Mouse (Mus musculus) fibroblast of lung, adult 2 months (primary cell): ENCODE data around the gene Dnah7a.
A peak's percentile ranks its signal among the peaks of the same experiment; 100 is the strongest.
"Not testable (repeated sequence)": the region's sequence is repeated elsewhere in the genome, so short reads cannot be mapped to it uniquely, and the experiment has no call there.

ENCODE experiments used
- DNase-seq: peaks from one replicate; pipeline ENCODE4 v3.0.0-alpha.2; 2011; ENCODE audit warnings: low read depth

Gene Dnah7a

GRCm38 (mm10) chr1:53706431-53707361 is at the start of gene Dnah7a:
Dnah7a (minus strand) TSS chr1:53706784.
- DNase-seq, result no peak

- DNase-seq, result not testable (repeated sequence)
Observed at GRCm38 (mm10) chr1:53753501-53753900, 46.9 kb upstream of the Dnah7a start.

- no peak for DNase-seq
Observed at GRCm38 (mm10) chr1:53751144-53751543, 44.6 kb upstream of the Dnah7a start.

- not testable (repeated sequence) for DNase-seq
Observed at GRCm38 (mm10) chr1:53750697-53751096, 44.1 kb upstream of the Dnah7a start.

GRCm38 (mm10) chr1:53749881-53750385 is 43.3 kb upstream of the Dnah7a start:
- DNase-seq, result not testable (repeated sequence)

GRCm38 (mm10) chr1:53748571-53748970 is 42.0 kb upstream of the Dnah7a start:
- no peak for DNase-seq

GRCm38 (mm10) chr1:53746001-53746400 is 39.4 kb upstream of the Dnah7a start:
- DNase-seq, result no peak

- DNase-seq, result no peak
Observed at GRCm38 (mm10) chr1:53741742-53742458, 35.3 kb upstream of the Dnah7a start.

- DNase-seq, result no peak
Observed at GRCm38 (mm10) chr1:53740777-53741336, 34.3 kb upstream of the Dnah7a start.

GRCm38 (mm10) chr1:53740077-53740776 is 33.6 kb upstream of the Dnah7a start:
- not testable (repeated sequence) for DNase-seq

- DNase-seq, result no peak
Observed at GRCm38 (mm10) chr1:53736583-53736982, 30.0 kb upstream of the Dnah7a start.

GRCm38 (mm10) chr1:53728489-53729225 is 22.1 kb upstream of the Dnah7a start:
- no peak for DNase-seq

- no peak for DNase-seq
Observed at GRCm38 (mm10) chr1:53726883-53727282, 20.3 kb upstream of the Dnah7a start.

GRCm38 (mm10) chr1:53721353-53721752 is 14.8 kb upstream of the Dnah7a start:
- DNase-seq, result no peak

- no peak for DNase-seq
Observed at GRCm38 (mm10) chr1:53720601-53721351, 14.2 kb upstream of the Dnah7a start.

- no peak for DNase-seq
Observed at GRCm38 (mm10) chr1:53715966-53716515, 9.5 kb upstream of the Dnah7a start.

GRCm38 (mm10) chr1:53715446-53715845 is 8.9 kb upstream of the Dnah7a start:
- peak; percentile 97 for DNase-seq

GRCm38 (mm10) chr1:53713383-53713782 is 6.8 kb upstream of the Dnah7a start:
- not testable (repeated sequence) for DNase-seq

GRCm38 (mm10) chr1:53711069-53711468 is 4.5 kb upstream of the Dnah7a start:
- DNase-seq, result no peak

GRCm38 (mm10) chr1:53709602-53710001 is 3.0 kb upstream of the Dnah7a start:
- DNase-seq, result not testable (repeated sequence)
